Mouse (Mus musculus) CD4-positive, CD25-positive, alpha-beta regulatory T cell (primary cell): ENCODE data around the gene Gm16513. TPM values are rescaled to one million over a fixed set of nuclear protein-coding genes. Genes with fewer than 3 reads are reported as not detected.

Source experiments
- polyA plus RNA-seq: library from polyadenylated mRNA; unstranded; fragments of 100-300 nt; shearing (Covaris generic); gene quantifications from one replicate; pipeline ENCODE4 v1.2.1, GENCODE M21; 2017

Gm16513 gene
- 0.43 TPM for polyA plus RNA-seq

DNA sequence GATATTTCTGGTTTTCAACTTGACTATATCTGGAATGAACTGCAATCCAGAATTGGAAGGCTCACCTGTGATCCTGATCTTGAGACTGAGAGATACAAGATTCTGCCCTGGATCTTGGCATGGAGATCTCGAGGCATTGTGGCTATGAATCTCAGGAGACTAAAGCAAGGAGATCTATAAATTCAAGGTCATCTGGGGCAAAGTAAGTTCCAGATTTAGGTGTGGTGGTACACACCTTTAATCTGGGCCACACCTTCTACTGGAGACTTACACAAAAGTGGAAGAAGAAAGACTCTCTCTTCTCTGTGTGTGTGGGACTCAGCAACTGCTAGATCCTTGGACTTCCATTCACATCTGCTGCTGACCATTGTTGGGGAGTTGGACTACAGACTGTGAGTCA, at the start of gene Gm16513:
Gm16513 (plus strand) TSS at position 301 of the 400 bp plus-strand sequence.

Other genes with a start within 250 kb of the Gm16513 start
- gene Gm6367, start 194.0 kb upstream of the Gm16513 start, polyA plus RNA-seq, result not detected
- gene Gm7942, start 75.7 kb upstream of the Gm16513 start, polyA plus RNA-seq, result not detected
- not detected for gene Gm10424, start 90.1 kb downstream of the Gm16513 start, polyA plus RNA-seq
- gene Gm3259, start 123.3 kb downstream of the Gm16513 start, polyA plus RNA-seq, result not detected